Mouse (Mus musculus) E14TG2a.4 (cell line): Measurements from ENCODE around the gene Aph1a.

Source experiments
- CTCF ChIP-seq: conservative IDR thresholded peaks from 2 replicates; pipeline ENCODE4 v1.5.1; 2014; ENCODE audit warnings: low read length
- POU5F1 ChIP-seq: IDR thresholded peaks from 2 replicates; pipeline ENCODE4 v1.6.1; 2014; ENCODE audit warnings: low read length, borderline replicate concordance

DNA sequence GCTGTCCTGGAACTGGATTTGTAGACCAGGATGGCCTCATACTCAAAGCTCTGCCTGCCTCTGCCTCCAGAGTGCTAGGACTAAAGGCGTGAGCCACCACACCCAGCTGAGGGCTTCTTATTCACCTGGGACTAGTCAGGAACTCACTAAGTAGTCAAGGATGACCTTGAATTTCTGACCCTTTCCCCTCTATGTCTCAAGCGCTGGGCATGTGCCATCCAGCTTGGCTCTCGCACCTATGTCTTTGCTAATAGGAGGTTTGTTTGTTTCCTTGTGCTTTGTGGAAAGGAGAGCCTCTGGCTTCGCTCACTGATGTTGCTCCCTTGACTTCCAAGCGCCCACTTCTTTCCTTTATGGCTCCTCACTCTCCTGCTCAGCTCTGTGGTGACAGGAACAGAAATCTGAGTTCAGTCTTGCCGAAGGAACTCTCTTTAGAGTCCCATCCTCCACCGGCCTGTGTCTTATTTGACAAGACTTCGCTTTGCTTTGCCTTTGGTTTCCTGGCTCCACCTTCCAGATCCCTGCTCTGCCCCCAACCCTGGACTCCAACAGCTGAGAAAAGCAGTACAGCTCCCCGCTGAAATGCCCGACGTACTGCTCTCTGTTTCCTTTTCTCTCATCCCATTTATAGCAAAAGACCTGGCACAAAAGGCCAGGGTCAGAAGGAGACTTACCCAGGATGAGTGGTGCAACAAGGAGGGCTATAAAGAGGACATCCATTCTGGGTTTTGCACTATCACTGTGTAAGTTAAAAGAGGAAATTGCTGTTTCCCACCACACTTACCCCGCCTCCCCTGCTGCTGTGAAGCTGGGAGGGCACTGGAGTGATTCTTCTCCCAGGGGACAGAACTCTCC lies 2.3 kb upstream of the Aph1a start, which contains the start of gene BC028528:
- TF ChIP-seq CTCF = no peak
- TF ChIP-seq POU5F1 = no peak
